Mouse (Mus musculus): ENCODE measurements around the gene Esr1.

- TF ChIP-seq CTCF (IDR thresholded peaks at IDR 0.05; ENCODE audit: insufficient read depth, low read length), result no peak
- no peak for TF ChIP-seq POLR2A (IDR thresholded peaks at IDR 0.05; ENCODE audit: borderline replicate concordance, extremely low read depth, low read depth, low read length)
Observed at GRCm38 (mm10) chr10:4581905-4582304, 29.5 kb upstream of the Esr1 start.
